Mouse (Mus musculus) midbrain, postnatal 0 days (tissue): ENCODE measurements around the gene Vwa3b. TPM values are rescaled to one million over a fixed set of nuclear protein-coding genes. Genes with fewer than 3 reads are reported as not detected.
A peak's percentile ranks its signal among the peaks of the same experiment; 100 is the strongest.

Experiments used
- ATAC-seq: fragments of 200-750 bp; cut with Nextera tagmentation; 2 replicates; pipeline ENCODE4 v1.8.0; 2017; ENCODE audit warnings: moderate number of reproducible peaks, mild to moderate bottlenecking, moderate TSS enrichment, moderate library complexity; ENCODE audit not compliant: low FRiP score
- DNase-seq: peaks from one replicate; pipeline ENCODE4 v3.0.0-alpha.2; 2015; ENCODE audit warnings: low spot score
- H3K27ac ChIP-seq: fragments of 300-500 bp; sonication (generic); 2 replicates; pipeline ENCODE4 v1.5.1; 2014; ENCODE audit warnings: low read depth, mild to moderate bottlenecking, low read length, mixed read lengths
- H3K27me3 ChIP-seq: fragments of 300-500 bp; sonication (generic); 2 replicates; pipeline ENCODE4 v1.6.1; 2014; ENCODE audit warnings: low read length, control low read depth, mixed read lengths; ENCODE audit not compliant: insufficient read depth
- H3K36me3 ChIP-seq: fragments of 300-500 bp; sonication (generic); 2 replicates; pipeline ENCODE4 v1.6.1; 2014; ENCODE audit warnings: low read length, control low read depth, mixed read lengths; ENCODE audit not compliant: insufficient read depth
- H3K4me1 ChIP-seq: fragments of 300-500 bp; sonication (generic); 2 replicates; pipeline ENCODE4 v1.6.1; 2014; ENCODE audit warnings: mild to moderate bottlenecking, control low read depth, antibody characterized with exemption, low read length, mixed read lengths; ENCODE audit not compliant: insufficient read depth
- H3K4me2 ChIP-seq: fragments of 300-500 bp; sonication (generic); 2 replicates; pipeline ENCODE4 v1.6.1; 2014; ENCODE audit warnings: low read depth, mild to moderate bottlenecking, low read length, mixed read lengths; ENCODE audit not compliant: poor library complexity, severe bottlenecking
- H3K4me3 ChIP-seq: fragments of 300-500 bp; sonication (generic); 2 replicates; pipeline ENCODE4 v1.5.1; 2014; ENCODE audit warnings: low read depth, mild to moderate bottlenecking, low read length, moderate library complexity
- H3K9ac ChIP-seq: fragments of 300-500 bp; sonication (generic); replicated peaks from 2 replicates; pipeline ENCODE4 v1.6.1; 2014; ENCODE audit warnings: mild to moderate bottlenecking, low read length, moderate library complexity, mixed read lengths; ENCODE audit not compliant: poor library complexity, severe bottlenecking
- H3K9me3 ChIP-seq: fragments of 300-500 bp; sonication (generic); 2 replicates; pipeline ENCODE4 v1.6.1; 2016; ENCODE audit warnings: low read length, control low read depth
- CTCF ChIP-seq: IDR thresholded peaks from 2 replicates; pipeline ENCODE4 v1.5.1; 2016; ENCODE audit warnings: antibody characterized with exemption, mild to moderate bottlenecking
- WGBS: fragments of 180-500 bp; shearing (Covaris S2); extraction: QIAGEN DNeasy Blood & Tissue Kit; methylation state at CpG from one replicate; pipeline ENCODE4 v1.1.7; 2014; 5-methylcytosine and 5-hydroxymethylcytosine counted together
- polyA plus RNA-seq: library from polyadenylated mRNA; unstranded; fragments of >200 nt; fragmentation: Nextera tagmentation; extraction: Ambion mirVana; gene quantifications from 2 replicates; pipeline ENCODE4 v1.2.1, GENCODE M21; 2015
- total RNA-seq: library from RNA; depleted of rRNA; stranded (reverse); fragments of >200 nt; gene quantifications from 2 replicates; pipeline ENCODE4 v1.2.3, GENCODE M21; 2014

Gene Vwa3b
- total and polyA plus RNA-seq, 2 experiments from 2014 or later: 1.1 to 1.6 TPM

- H3K36me3 ChIP-seq: no peaks in the 10 kb centered on the region
- no peak for ATAC-seq
- 77% methylated on average over 7 of the region's 8 CpGs for WGBS
- H3K27me3 ChIP-seq: no peaks in the 10 kb centered on the region
- no peaks in the 10 kb centered on the region for H3K9me3 ChIP-seq
- H3K4me3 ChIP-seq: no peak overlapping the region
- no peak for DNase-seq
- H3K27ac ChIP-seq: no peak overlapping the region
- no peak for TF ChIP-seq CTCF
- no peak overlapping the region for H3K9ac ChIP-seq
- H3K4me1 ChIP-seq: no peaks in the 10 kb centered on the region
- H3K4me2 ChIP-seq: no peak overlapping the region
Observed at GRCm38 (mm10) chr1:37130012-37130570, 103.7 kb downstream of the Vwa3b start.

DNA sequence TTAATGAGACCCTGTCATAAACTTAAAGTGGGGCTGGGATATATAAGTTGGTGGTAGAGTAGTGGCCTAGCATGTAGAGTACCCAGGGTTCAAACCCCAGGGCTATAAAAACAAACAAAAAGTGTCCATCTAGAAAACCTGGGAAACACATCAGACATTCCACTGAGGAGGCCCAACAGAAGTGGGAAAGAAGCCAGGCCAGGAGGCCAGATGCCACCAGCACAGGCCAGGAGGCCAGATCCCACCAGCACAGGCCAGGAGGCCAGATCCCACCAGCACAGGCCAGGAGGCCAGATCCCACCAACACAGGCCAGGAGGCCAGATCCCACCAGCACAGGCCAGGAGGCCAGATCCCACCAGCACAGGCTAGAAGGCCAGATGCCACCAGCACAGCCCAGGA lies 104.8 kb downstream of the Vwa3b start:
- Histone ChIP-seq H3K4me2 (no peak overlapping the region), H3K9ac (no peak overlapping the region), H3K27ac (no peak overlapping the region), H3K9me3 (no peaks in the 10 kb centered on the region), H3K4me1 (no peaks in the 10 kb centered on the region), H3K4me3 (no peak overlapping the region), H3K36me3 (no peaks in the 10 kb centered on the region), H3K27me3 (no peaks in the 10 kb centered on the region)
- no peak for DNase-seq
- no peak for TF ChIP-seq CTCF
- ATAC-seq: no peak

DNA sequence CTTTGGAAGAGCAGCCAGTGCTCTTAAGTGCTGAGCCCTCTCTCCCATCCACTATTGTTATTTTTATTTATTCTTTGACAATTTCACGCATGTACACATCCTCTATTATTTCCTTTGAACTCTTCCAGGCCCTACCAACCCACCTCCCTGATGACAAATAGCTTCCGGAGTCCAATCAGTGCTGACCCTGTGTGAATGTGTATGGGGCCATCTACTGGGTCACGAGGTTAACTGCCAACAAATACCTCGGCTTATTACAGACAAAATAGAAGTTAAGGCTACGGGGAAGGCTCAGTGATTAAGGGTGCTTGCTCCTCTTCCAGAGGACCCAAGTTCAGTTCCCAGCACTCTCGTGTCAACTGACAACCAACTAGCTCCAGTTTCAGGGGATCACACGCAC lies 106.0 kb downstream of the Vwa3b start:
- Histone ChIP-seq H3K4me1 (no peaks in the 10 kb centered on the region), H3K4me2 (no peak overlapping the region), H3K9me3 (no peaks in the 10 kb centered on the region), H3K36me3 (no peaks in the 10 kb centered on the region), H3K9ac (no peak overlapping the region), H3K27me3 (no peaks in the 10 kb centered on the region), H3K4me3 (no peak overlapping the region), H3K27ac (no peak overlapping the region)
- no peak for DNase-seq
- ATAC-seq: no peak
- WGBS: 71% methylated on average over 7 of the region's 7 CpGs
- TF ChIP-seq CTCF: peak; percentile 15; the same call in 1 of the 2 replicates

DNA sequence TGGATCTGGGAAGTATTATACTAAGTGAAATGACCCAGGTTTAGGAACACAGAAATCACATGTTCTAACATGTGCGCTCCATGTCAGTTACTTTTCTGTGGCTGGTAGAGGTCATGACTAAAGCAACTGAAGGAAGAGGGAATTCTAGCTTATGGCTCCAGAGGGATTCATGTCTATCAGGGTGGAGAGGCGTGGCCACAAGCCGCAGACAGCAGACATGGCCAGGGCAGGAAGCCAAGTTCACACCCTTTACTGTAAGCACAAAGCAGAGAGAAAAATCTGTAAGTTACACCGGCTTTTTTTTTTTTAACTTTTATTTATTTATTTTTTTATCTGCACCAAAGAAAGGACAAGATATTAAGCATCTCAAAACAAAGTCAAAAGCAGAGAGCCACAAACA lies 119.6 kb downstream of the Vwa3b start:
- H3K4me1 ChIP-seq: no peaks in the 10 kb centered on the region
- no peak overlapping the region for H3K27ac ChIP-seq
- H3K27me3 ChIP-seq: no peaks in the 10 kb centered on the region
- H3K9me3 ChIP-seq: no peaks in the 10 kb centered on the region
- no peak for TF ChIP-seq CTCF
- H3K9ac ChIP-seq: no peak overlapping the region
- H3K4me2 ChIP-seq: no peak overlapping the region
- DNase-seq (no peak), ATAC-seq (no peak)
- WGBS: 86% methylated on average over 4 of the region's 4 CpGs
- H3K4me3 ChIP-seq: no peak overlapping the region
- H3K36me3 ChIP-seq: no peaks in the 10 kb centered on the region

GRCm38 (mm10) chr1:37149866-37150265 lies 123.5 kb downstream of the Vwa3b start:
- no peaks in the 10 kb centered on the region for H3K27me3 ChIP-seq
- no peak overlapping the region for H3K4me2 ChIP-seq
- H3K36me3 ChIP-seq: no peaks in the 10 kb centered on the region
- no peak overlapping the region for H3K4me3 ChIP-seq
- no peaks in the 10 kb centered on the region for H3K4me1 ChIP-seq
- no peaks in the 10 kb centered on the region for H3K9me3 ChIP-seq
- DNase-seq (peak; percentile 67), ATAC-seq (0 out of 2 replicates have a peak, but pooled peaks have one; percentile 41)
- 53% methylated on average over 7 of the region's 7 CpGs for WGBS
- no peak overlapping the region for H3K9ac ChIP-seq
- peak overlapping the region; percentile 62 for H3K27ac ChIP-seq
- TF ChIP-seq CTCF: no peak

DNA sequence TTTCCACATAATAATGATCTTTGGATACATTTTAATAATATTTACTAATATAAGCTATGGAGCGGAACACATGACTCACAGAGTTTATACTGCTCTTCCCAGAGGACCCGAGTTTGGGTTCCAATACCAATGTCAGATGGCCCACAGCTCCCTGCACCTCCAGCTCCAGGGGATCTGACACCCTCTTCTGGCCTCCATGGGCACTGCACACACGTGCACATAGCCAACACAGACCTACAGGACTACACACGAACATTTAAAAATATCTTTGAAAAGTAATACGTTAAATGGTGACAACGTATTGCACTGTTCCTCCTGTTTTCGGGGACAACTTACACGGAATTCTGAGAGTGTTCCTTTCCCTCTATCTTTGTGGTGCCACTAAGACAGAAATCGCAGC lies 125.5 kb downstream of the Vwa3b start:
- Histone ChIP-seq H3K27ac (no peak overlapping the region), H3K4me2 (no peak overlapping the region), H3K36me3 (no peaks in the 10 kb centered on the region), H3K4me3 (no peak overlapping the region), H3K9me3 (no peaks in the 10 kb centered on the region), H3K9ac (no peak overlapping the region), H3K4me1 (no peaks in the 10 kb centered on the region), H3K27me3 (no peaks in the 10 kb centered on the region)
- DNase-seq: no peak
- no peak for TF ChIP-seq CTCF
- 94% methylated on average over 9 of the region's 9 CpGs for WGBS
- no peak for ATAC-seq
